Mouse (Mus musculus): ENCODE measurements around the gene Prkag2. TPM values are rescaled to one million over a fixed set of nuclear protein-coding genes. Genes with fewer than 3 reads are reported as not detected.

The Prkag2 gene
- polyA plus RNA-seq, 1 experiment: 1.1 TPM

DNA sequence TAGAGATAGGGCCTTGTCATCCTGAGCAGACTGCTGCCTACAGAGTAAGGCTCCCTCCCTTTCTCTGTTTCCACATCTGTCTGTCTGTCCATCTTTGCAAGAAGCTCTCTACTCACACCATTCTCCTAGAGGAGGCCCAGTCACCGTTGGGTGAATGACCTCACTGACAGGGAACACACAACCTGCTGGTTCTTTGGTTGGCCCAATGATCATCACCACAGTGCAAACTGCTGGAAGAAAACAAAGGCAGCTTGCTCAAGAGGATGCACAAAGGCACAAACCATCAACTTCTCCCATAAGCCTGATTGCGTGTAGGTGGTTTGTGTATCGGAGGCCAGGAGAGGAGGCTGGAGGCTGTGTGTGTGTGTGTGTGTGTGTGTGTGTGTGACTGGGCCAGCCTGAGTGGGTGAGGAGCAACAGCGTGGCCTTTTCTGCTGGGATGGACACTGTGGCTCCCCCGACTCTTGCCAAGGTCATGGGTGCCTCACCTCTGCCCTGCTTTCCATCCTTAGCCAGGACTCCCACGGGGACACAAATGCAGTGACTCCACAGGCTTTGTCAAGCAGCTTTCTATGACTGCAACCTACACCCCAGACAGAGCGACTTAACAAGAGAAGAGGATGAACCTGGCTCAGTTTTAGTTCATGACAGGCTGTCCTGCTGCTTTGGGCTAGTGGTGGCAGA is 149.4 kb downstream of the Prkag2 start:
- TF ChIP-seq GATA1 (IDR thresholded peaks at IDR 0.05; ENCODE audit: borderline replicate concordance, low read length): no peak
- no peak for TF ChIP-seq FLI1 (IDR thresholded peaks at IDR 0.05; ENCODE audit: low read length)

DNA sequence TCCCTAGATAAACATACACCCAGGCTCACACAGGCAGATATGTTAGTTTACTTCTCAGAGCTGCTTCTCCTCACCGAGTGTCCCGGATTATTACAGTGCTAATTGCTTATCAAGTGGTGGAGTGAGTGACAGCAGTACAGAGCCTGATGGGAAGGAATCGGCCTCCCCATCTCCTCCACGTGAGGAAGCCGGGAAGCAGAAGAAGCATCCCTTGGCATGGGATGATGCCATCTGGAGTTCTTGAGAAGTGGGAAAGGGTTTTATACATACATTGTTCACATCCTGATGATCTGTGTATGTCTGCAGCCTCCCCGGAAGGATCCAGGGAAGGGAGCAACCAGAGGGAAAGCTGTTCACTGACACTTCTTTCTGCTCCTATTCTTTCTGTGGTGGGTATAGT is 150.4 kb downstream of the Prkag2 start:
- Histone ChIP-seq H3K9me3 (no peaks in the 10 kb centered on the region), H3K4me1 (peaks cover 22% of the 10 kb centered on the region), H3K4me3 (replicated peaks) (no peak overlapping the region), H3K36me3 (replicated peaks; ENCODE audit: low read length) (no peaks in the 10 kb centered on the region), H3K27me3 (replicated peaks) (peaks cover 43% of the 10 kb centered on the region)
- TF ChIP-seq FLI1 (IDR thresholded peaks at IDR 0.05; ENCODE audit: low read length) (no peak), GATA1 (IDR thresholded peaks at IDR 0.05; ENCODE audit: borderline replicate concordance, low read length) (no peak)

More for the DNA sequence above, 149.4 kb downstream of the Prkag2 start:
- Histone ChIP-seq H3K4me3 (replicated peaks) (no peak overlapping the region), H3K27me3 (replicated peaks) (peaks cover 43% of the 10 kb centered on the region), H3K4me1 (peaks cover 22% of the 10 kb centered on the region), H3K36me3 (replicated peaks; ENCODE audit: low read length) (no peaks in the 10 kb centered on the region), H3K9me3 (peaks cover 6% of the 10 kb centered on the region)

DNA sequence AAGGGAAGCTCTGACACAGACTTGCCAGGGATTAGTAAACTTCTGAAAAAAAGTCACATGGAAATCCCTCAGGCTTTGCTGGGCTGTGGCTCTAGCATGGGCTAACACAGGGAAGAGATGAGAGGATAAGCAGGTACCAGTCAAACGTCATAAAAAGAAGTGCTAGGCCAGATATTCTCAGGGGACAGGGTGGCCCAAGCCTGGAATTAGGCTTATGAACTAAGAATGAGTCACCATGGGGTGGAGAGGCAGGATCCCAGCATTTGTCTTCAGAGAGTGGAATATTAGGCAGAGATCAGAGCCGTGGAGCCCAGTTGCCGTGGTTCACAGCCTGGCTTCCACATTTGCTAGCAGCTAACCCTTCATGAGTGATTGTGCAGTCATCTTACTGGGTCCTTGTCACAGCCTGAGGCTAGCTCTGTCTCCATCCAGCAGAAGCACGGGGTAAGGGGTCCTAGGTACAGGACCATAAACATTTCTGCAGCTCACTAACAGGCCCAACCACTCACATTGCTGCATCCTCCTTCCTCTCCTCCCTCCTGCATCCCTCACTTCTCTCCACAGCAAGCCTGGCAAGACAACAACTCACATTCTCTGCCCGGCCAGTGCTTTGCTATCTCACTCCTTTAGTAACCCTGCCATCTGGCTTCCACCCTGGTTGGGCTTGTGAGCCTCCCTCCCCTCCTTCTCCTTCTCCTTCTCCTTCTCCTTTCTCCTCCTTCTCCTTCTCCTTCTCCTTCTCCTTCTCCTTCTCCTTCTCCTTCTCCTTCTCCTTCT is 162.2 kb downstream of the Prkag2 start:
- no peaks in the 10 kb centered on the region for H3K36me3 ChIP-seq (replicated peaks; ENCODE audit: low read length)
- H3K27me3 ChIP-seq (replicated peaks): peaks cover 32% of the 10 kb centered on the region
- no peak overlapping the region for H3K4me3 ChIP-seq (replicated peaks)
- peaks cover 10% of the 10 kb centered on the region for H3K4me1 ChIP-seq
- TF ChIP-seq FLI1 (IDR thresholded peaks at IDR 0.05; ENCODE audit: low read length) (no peak), GATA1 (IDR thresholded peaks at IDR 0.05; ENCODE audit: borderline replicate concordance, low read length) (no peak)
- H3K9me3 ChIP-seq: peaks cover 5% of the 10 kb centered on the region

DNA sequence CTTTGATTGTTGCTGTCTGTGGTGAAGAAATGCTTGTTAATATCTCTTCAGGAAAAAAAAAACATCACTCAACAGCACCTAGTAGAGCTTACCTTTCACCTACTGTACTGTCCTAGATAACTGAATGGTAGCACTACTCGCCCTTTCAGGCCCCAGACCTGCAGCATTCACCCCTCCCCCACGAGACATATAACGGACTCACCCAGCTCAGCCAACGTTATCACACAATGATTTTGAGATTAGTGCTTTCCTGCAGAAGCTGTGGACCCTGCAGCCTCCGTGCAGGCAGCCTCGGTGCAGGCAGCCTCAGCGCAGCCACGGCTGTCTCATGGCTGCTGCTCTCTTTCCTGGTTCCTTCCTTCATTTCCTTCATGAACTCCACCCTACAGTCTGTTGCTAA is 164.0 kb downstream of the Prkag2 start:
- Histone ChIP-seq H3K36me3 (replicated peaks; ENCODE audit: low read length) (no peaks in the 10 kb centered on the region), H3K9me3 (peaks cover 5% of the 10 kb centered on the region), H3K4me1 (peaks cover 10% of the 10 kb centered on the region), H3K27me3 (replicated peaks) (peaks cover 27% of the 10 kb centered on the region), H3K4me3 (replicated peaks) (no peak overlapping the region)
- TF ChIP-seq GATA1 (IDR thresholded peaks at IDR 0.05; ENCODE audit: borderline replicate concordance, low read length): no peak
- no peak for TF ChIP-seq FLI1 (IDR thresholded peaks at IDR 0.05; ENCODE audit: low read length)

DNA sequence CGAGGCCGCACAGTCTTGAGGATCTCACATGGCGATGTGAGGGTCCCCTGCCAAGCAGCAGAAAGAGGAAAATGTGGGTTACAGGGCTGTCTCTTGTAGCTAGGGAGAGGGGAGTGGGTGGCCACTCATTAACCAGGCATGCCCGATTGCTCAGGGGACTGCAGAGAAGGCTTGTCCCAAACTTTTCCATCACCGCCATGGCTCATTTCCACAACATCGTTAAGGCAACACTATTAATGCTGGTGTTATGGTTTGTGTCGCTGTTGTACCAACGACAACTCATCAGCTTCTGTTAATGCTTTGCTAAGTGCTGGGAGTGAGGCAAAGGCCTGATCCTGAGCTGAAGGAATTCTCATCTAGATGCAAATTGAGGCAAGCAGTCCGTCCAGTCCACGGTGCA is 165.0 kb downstream of the Prkag2 start:
- Histone ChIP-seq H3K4me1 (peaks cover 10% of the 10 kb centered on the region), H3K27me3 (replicated peaks) (peaks cover 27% of the 10 kb centered on the region), H3K36me3 (replicated peaks; ENCODE audit: low read length) (no peaks in the 10 kb centered on the region), H3K4me3 (replicated peaks) (no peak overlapping the region), H3K9me3 (peaks cover 5% of the 10 kb centered on the region)
- TF ChIP-seq FLI1 (IDR thresholded peaks at IDR 0.05; ENCODE audit: low read length) (no peak), GATA1 (IDR thresholded peaks at IDR 0.05; ENCODE audit: borderline replicate concordance, low read length) (no peak)

DNA sequence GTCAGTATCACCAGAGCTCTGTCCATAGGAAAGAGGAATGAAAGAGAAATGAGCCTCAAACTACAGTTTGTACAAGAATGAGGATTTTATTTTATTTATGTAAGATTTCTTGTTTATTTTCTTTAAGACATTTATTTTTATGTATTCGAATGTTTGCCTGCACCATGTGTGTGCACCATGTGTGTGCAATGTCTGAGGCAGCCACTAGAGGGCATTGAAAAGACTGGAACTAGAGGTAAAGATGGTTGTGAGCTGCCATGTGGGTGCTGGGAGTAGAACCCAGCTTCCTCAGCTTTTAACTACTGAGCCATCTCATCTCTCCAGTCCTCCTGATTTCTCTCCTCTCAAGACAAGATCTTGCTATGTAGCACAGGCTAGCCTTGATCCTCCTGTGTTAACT is 166.7 kb downstream of the Prkag2 start:
- Histone ChIP-seq H3K27me3 (replicated peaks) (peaks cover 26% of the 10 kb centered on the region), H3K4me3 (replicated peaks) (no peak overlapping the region), H3K9me3 (peaks cover 5% of the 10 kb centered on the region), H3K4me1 (peaks cover 11% of the 10 kb centered on the region), H3K36me3 (replicated peaks; ENCODE audit: low read length) (no peaks in the 10 kb centered on the region)
- no peak for TF ChIP-seq FLI1 (IDR thresholded peaks at IDR 0.05; ENCODE audit: low read length)
- no peak for TF ChIP-seq GATA1 (IDR thresholded peaks at IDR 0.05; ENCODE audit: borderline replicate concordance, low read length)

DNA sequence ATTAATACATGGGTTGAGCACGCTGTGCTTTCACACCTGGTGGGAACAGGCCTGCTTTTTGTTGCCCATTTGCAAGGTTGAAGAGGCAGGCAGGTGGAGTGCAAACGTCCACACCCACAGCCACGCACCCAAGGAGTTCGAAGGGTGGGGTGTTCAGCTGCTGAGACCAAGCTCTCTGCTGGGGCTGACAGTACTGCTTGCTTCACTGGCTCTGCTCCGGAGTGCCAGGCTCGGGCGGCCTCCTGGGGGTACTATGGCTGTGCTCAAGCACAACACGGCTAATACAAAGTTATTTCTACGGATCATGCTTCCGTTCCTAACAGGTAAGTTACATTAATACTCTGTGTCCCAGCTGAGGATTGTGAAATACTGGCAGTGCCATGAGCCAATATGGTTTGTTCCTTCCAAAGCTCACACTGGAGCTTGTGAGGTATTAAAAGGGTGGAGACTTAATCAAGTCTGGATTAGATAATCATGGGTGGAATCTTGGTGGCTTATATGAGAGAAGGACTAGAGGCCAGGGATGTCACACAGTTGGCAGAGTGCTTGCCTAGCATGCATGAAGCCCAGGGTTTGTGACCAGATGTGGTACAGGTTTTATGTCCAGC is 168.8 kb downstream of the Prkag2 start:
- no peak for TF ChIP-seq FLI1 (IDR thresholded peaks at IDR 0.05; ENCODE audit: low read length)
- no peak for TF ChIP-seq GATA1 (IDR thresholded peaks at IDR 0.05; ENCODE audit: borderline replicate concordance, low read length)
- H3K4me3 ChIP-seq (replicated peaks): no peak overlapping the region
- peaks cover 20% of the 10 kb centered on the region for H3K27me3 ChIP-seq (replicated peaks)
- H3K36me3 ChIP-seq (replicated peaks; ENCODE audit: low read length): no peaks in the 10 kb centered on the region
- peaks cover 15% of the 10 kb centered on the region for H3K4me1 ChIP-seq
- H3K9me3 ChIP-seq: peaks cover 5% of the 10 kb centered on the region

DNA sequence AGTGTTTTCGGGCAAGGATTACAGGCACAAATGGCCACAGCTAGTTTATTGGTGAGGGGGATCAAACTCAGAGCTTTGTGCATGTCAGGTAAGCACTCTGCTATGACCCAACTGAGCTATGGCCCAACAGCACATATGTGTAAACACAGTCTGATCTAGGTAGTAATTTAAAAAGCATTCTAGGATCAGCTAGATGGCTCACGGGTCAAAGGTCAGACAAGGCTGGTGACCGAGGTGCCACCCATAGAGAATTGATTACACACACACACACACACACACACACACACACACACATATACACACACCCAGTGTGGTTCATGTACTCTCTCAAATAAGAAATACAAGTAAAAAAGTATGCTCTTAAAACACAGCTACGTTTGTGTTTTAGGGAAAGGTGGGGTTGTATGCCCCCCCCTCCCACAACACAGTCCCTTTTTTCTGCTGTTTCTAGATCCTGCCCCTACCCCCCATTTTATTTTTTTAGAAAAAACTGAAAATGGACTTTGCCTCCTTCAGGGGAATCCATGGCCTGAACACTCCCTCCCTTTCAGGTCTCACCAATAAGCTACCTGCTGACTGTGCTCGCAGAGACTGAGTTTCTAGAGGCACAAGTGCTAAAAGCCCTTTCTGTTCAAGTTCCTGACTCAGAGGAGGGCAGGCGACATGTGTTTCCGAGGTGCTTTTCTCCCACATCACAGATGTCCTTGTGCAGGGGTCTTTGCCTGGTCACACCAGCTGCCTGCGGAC is 169.4 kb downstream of the Prkag2 start:
- H3K36me3 ChIP-seq (replicated peaks; ENCODE audit: low read length): no peaks in the 10 kb centered on the region
- peaks cover 11% of the 10 kb centered on the region for H3K4me1 ChIP-seq
- H3K4me3 ChIP-seq (replicated peaks): no peak overlapping the region
- peaks cover 15% of the 10 kb centered on the region for H3K27me3 ChIP-seq (replicated peaks)
- no peak for TF ChIP-seq GATA1 (IDR thresholded peaks at IDR 0.05; ENCODE audit: borderline replicate concordance, low read length)
- no peak for TF ChIP-seq FLI1 (IDR thresholded peaks at IDR 0.05; ENCODE audit: low read length)
- peaks cover 5% of the 10 kb centered on the region for H3K9me3 ChIP-seq

DNA sequence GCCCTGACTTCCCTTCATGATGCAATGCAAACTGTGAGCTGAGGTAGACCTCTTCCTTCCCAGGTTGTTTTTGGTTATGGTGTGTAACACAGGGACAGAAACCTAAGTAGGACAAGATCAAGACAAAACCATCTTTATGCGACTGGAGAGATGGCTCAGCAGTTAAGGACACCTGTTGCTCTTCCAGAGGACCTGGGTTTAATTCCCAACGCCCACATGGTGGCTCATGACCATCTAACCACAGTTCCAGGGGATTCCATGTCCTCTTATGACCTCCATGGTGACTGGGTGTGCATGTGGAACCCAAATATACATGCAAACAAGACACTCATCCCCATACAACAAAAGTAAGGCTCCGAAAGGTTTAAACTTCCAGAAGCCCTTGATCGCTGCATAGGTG is 171.6 kb downstream of the Prkag2 start:
- H3K4me1 ChIP-seq: peaks cover 20% of the 10 kb centered on the region
- TF ChIP-seq FLI1 (IDR thresholded peaks at IDR 0.05; ENCODE audit: low read length) (no peak), GATA1 (IDR thresholded peaks at IDR 0.05; ENCODE audit: borderline replicate concordance, low read length) (no peak)

More for the DNA sequence above, 171.6 kb downstream of the Prkag2 start:
- Histone ChIP-seq H3K36me3 (replicated peaks; ENCODE audit: low read length) (no peaks in the 10 kb centered on the region), H3K9me3 (peaks cover 2% of the 10 kb centered on the region), H3K27me3 (replicated peaks) (peaks cover 12% of the 10 kb centered on the region), H3K4me3 (replicated peaks) (no peak overlapping the region)
